Mouse (Mus musculus) cerebellum, postnatal 25 days (tissue): ENCODE measurements at regions not wholly inside any gene's neighbourhood (a gene's known extent, or its start where the extent isn't known, plus 50 kb on each side); places are given as distances from the start of the nearest gene placed in this dataset.
A peak's percentile ranks its signal among the peaks of the same experiment; 100 is the strongest.

Source experiments
- DNase-seq, 2 experiments: peaks; one replicate each; pipeline ENCODE4 v3.0.0; 2021; ENCODE audit warnings: mixed read lengths in 2 of 2

- no peak for DNase-seq
Observed at GRCm38 (mm10) chr17:68134373-68134772, 130.5 kb upstream of the Arhgap28 start.

GRCm38 (mm10) chr17:68135436-68135835 lies 131.5 kb upstream of the Arhgap28 start:
- no peak for DNase-seq

- DNase-seq: no peak
Observed at GRCm38 (mm10) chr17:68143307-68143706, 130.3 kb upstream of the L3mbtl4 start.

- DNase-seq: no peak
Observed at GRCm38 (mm10) chr17:68149237-68149792, 124.3 kb upstream of the L3mbtl4 start.

GRCm38 (mm10) chr17:68152438-68153120 lies 121.0 kb upstream of the L3mbtl4 start:
- DNase-seq: no peak

GRCm38 (mm10) chr17:68154879-68155278 lies 118.7 kb upstream of the L3mbtl4 start:
- DNase-seq: no peak

- DNase-seq: peak; percentile 9 to 18
Observed at GRCm38 (mm10) chr17:68158172-68158651, 115.4 kb upstream of the L3mbtl4 start.

- DNase-seq: no peak
Observed at GRCm38 (mm10) chr17:68161107-68161506, 112.5 kb upstream of the L3mbtl4 start.

GRCm38 (mm10) chr17:68163545-68163944 lies 110.1 kb upstream of the L3mbtl4 start:
- no peak for DNase-seq

GRCm38 (mm10) chr17:68164666-68165065 lies 108.9 kb upstream of the L3mbtl4 start:
- DNase-seq: no peak

- DNase-seq: no peak
Observed at GRCm38 (mm10) chr17:68165171-68165825, 108.3 kb upstream of the L3mbtl4 start.

GRCm38 (mm10) chr17:68166397-68166796 lies 107.2 kb upstream of the L3mbtl4 start:
- DNase-seq: peak; percentile 13 to 19

- DNase-seq: no peak
Observed at GRCm38 (mm10) chr17:68172838-68173237, 100.8 kb upstream of the L3mbtl4 start.

GRCm38 (mm10) chr17:68176611-68177165 lies 96.9 kb upstream of the L3mbtl4 start:
- DNase-seq: peak; percentile 53 to 75

- DNase-seq: peak; percentile 29 to 62
Observed at GRCm38 (mm10) chr17:68177835-68178234, 95.8 kb upstream of the L3mbtl4 start.

GRCm38 (mm10) chr17:68185385-68185784 lies 88.2 kb upstream of the L3mbtl4 start:
- no peak for DNase-seq

GRCm38 (mm10) chr17:68189888-68190287 lies 83.7 kb upstream of the L3mbtl4 start:
- no peak for DNase-seq

- DNase-seq: no peak
Observed at GRCm38 (mm10) chr17:68205545-68205944, 68.1 kb upstream of the L3mbtl4 start.

- no peak for DNase-seq
Observed at GRCm38 (mm10) chr17:68208837-68209236, 64.8 kb upstream of the L3mbtl4 start.

GRCm38 (mm10) chr17:68210313-68211254 lies 63.0 kb upstream of the L3mbtl4 start:
- DNase-seq: peak in 1 of 2 experiments; percentile 12

- DNase-seq: no peak
Observed at GRCm38 (mm10) chr17:68218246-68218645, 55.4 kb upstream of the L3mbtl4 start.

GRCm38 (mm10) chr17:68223170-68223569 lies 50.4 kb upstream of the L3mbtl4 start:
- no peak for DNase-seq
